Mouse (Mus musculus) heart, embryonic 14.5 days (tissue): ENCODE results near the gene C9. TPM values are rescaled to one million over a fixed set of nuclear protein-coding genes. Genes with fewer than 3 reads are reported as not detected.

ENCODE experiments used
- ATAC-seq: fragments of 200-750 bp; cut with Nextera tagmentation; 2 replicates; pipeline ENCODE4 v1.8.0; 2017; ENCODE audit warnings: low read depth, moderate TSS enrichment; ENCODE audit not compliant: insufficient number of reproducible peaks, insufficient read depth, low FRiP score
- H3K27ac ChIP-seq, 2 experiments: fragments of 200-500 bp in 1 of 2; fragments of 300-500 bp in 1 of 2; sonication (generic) in 1 of 2; replicated peaks in 1 of 2; 2 replicates each; pipeline ENCODE4 v1.5.1; 2012 to 2014; ENCODE audit warnings: low read depth in 2 of 2, low read length in 2 of 2, control low read depth in 1 of 2, mild to moderate bottlenecking in 1 of 2, mixed read lengths in 1 of 2; ENCODE audit not compliant: control insufficient read depth in 1 of 2, insufficient read depth in 1 of 2
- H3K27me3 ChIP-seq: fragments of 300-500 bp; sonication (generic); 2 replicates; pipeline ENCODE4 v1.6.1; 2014; ENCODE audit warnings: mild to moderate bottlenecking, low read length, control low read depth; ENCODE audit not compliant: control insufficient read depth, insufficient read depth
- H3K36me3 ChIP-seq: fragments of 300-500 bp; sonication (generic); 2 replicates; pipeline ENCODE4 v1.6.1; 2014; ENCODE audit warnings: mild to moderate bottlenecking, control low read depth, low read length, mixed read lengths; ENCODE audit not compliant: control insufficient read depth, insufficient read depth
- H3K4me1 ChIP-seq, 2 experiments: fragments of 200-500 bp in 1 of 2; fragments of 300-500 bp in 1 of 2; sonication (generic) in 1 of 2; 2 replicates each; pipeline ENCODE4 v1.6.1; 2012 to 2014; ENCODE audit warnings: low read length in 2 of 2, control low read depth in 1 of 2, mixed read lengths in 1 of 2; ENCODE audit not compliant: control insufficient read depth in 2 of 2, insufficient read depth in 2 of 2
- H3K4me2 ChIP-seq: fragments of 300-500 bp; sonication (generic); 2 replicates; pipeline ENCODE4 v1.6.1; 2014; ENCODE audit warnings: mild to moderate bottlenecking, low read length
- H3K4me3 ChIP-seq, 2 experiments: fragments of 200-500 bp in 1 of 2; fragments of 300-500 bp in 1 of 2; sonication (generic) in 1 of 2; 2 replicates each; pipeline ENCODE4 v1.5.1; 2012 to 2014; ENCODE audit warnings: low read length in 2 of 2, mild to moderate bottlenecking in 2 of 2, control low read depth in 1 of 2, low read depth in 1 of 2, moderate library complexity in 1 of 2; ENCODE audit not compliant: control insufficient read depth in 1 of 2, insufficient read depth in 1 of 2
- H3K9ac ChIP-seq: fragments of 300-500 bp; sonication (generic); 2 replicates; pipeline ENCODE4 v1.6.1; 2014; ENCODE audit warnings: mild to moderate bottlenecking, low read length
- H3K9me3 ChIP-seq: fragments of 300-500 bp; sonication (generic); 2 replicates; pipeline ENCODE4 v1.6.1; 2016; ENCODE audit warnings: low read length, control low read depth; ENCODE audit not compliant: control insufficient read depth
- WGBS: fragments of 180-500 bp; shearing (Covaris S2); extraction: QIAGEN DNeasy Blood & Tissue Kit; methylation state at CpG from one replicate; pipeline ENCODE4 v1.1.7; 2014; 5-methylcytosine and 5-hydroxymethylcytosine counted together
- polyA plus RNA-seq: library from polyadenylated mRNA; unstranded; fragments of >200 nt; fragmentation: Nextera tagmentation; extraction: Ambion mirVana; gene quantifications from 2 replicates; pipeline ENCODE4 v1.2.1, GENCODE M21; 2014

C9 gene
- polyA plus RNA-seq, 1 experiment from 2014 or later = not detected

DNA sequence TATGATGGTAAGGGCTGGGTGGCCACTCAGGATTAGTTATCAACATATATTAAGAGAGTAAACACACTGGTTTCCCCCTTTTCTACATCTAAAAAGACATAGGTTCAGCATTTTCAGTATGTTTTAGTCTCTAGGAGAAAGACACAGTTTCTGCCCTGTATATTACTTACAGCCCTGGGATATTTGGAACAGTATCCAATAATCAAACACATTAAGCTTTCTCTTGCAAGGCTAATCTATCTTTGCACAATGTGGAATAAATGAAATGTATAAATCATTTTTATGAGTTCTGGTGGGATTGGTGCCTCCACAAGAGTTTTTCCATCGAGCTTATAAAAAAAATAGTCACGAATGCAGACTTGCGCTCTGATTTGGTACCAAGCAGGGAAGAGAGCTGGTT is 24.3 kb downstream of the C9 start:
- no peak overlapping the region for H3K9ac ChIP-seq
- H3K4me2 ChIP-seq = no peak overlapping the region
- H3K9me3 ChIP-seq = no peaks in the 10 kb centered on the region
- no peaks in the 10 kb centered on the region for H3K36me3 ChIP-seq
- H3K27me3 ChIP-seq = no peaks in the 10 kb centered on the region
- no peak overlapping the region for H3K27ac ChIP-seq
- WGBS = 90% methylated on average over 3 of the region's 3 CpGs
- no peaks in the 10 kb centered on the region for H3K4me1 ChIP-seq
- ATAC-seq = no peak
- H3K4me3 ChIP-seq = no peak overlapping the region

DNA sequence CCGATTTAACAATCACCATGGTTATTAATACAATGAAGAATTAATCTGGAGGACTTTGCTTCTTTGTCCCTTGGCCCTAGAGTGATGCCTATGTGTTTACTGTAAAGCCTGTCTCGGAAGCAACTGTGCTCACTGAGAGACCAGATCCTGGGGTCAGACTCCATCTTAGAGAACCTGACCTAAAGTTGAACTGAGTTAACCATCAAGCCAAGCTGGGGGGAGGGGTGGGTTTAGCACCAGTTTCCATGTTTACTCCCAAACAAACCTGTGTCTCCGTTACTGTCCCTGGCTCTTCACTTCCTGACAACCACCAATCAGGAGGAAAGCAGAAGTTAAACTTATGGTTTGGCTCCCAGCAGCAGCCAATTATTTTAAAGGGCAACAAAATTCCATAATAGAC is 38.4 kb downstream of the C9 start:
- Histone ChIP-seq H3K27ac (no peak overlapping the region), H3K4me2 (no peak overlapping the region), H3K9ac (no peak overlapping the region), H3K36me3 (no peaks in the 10 kb centered on the region), H3K9me3 (no peaks in the 10 kb centered on the region), H3K4me3 (no peak overlapping the region), H3K27me3 (no peaks in the 10 kb centered on the region), H3K4me1 (no peaks in the 10 kb centered on the region)
- 62% methylated on average over 3 of the region's 3 CpGs for WGBS
- no peak for ATAC-seq

- 81% methylated on average over 2 of the region's 2 CpGs for WGBS
- H3K4me3 ChIP-seq = no peak overlapping the region
These were observed 47.3 kb downstream of the C9 start for GRCm38 (mm10) chr15:6492386-6492785.

GRCm38 (mm10) chr15:6498396-6499070 is 53.4 kb downstream of the C9 start:
- Histone ChIP-seq H3K4me2 (no peak overlapping the region), H3K4me1 (no peaks in the 10 kb centered on the region), H3K27ac (no peak overlapping the region), H3K27me3 (no peaks in the 10 kb centered on the region), H3K9ac (no peak overlapping the region), H3K36me3 (no peaks in the 10 kb centered on the region), H3K9me3 (no peaks in the 10 kb centered on the region), H3K4me3 (no peak overlapping the region)
- ATAC-seq = no peak
- 82% methylated on average over 10 of the region's 10 CpGs for WGBS

More at GRCm38 (mm10) chr15:6492386-6492785, 47.3 kb downstream of the C9 start:
- Histone ChIP-seq H3K9me3 (no peaks in the 10 kb centered on the region), H3K4me1 (no peaks in the 10 kb centered on the region), H3K9ac (no peak overlapping the region), H3K27ac (no peak overlapping the region), H3K4me2 (no peak overlapping the region), H3K27me3 (no peaks in the 10 kb centered on the region), H3K36me3 (no peaks in the 10 kb centered on the region)
- ATAC-seq = no peak

DNA sequence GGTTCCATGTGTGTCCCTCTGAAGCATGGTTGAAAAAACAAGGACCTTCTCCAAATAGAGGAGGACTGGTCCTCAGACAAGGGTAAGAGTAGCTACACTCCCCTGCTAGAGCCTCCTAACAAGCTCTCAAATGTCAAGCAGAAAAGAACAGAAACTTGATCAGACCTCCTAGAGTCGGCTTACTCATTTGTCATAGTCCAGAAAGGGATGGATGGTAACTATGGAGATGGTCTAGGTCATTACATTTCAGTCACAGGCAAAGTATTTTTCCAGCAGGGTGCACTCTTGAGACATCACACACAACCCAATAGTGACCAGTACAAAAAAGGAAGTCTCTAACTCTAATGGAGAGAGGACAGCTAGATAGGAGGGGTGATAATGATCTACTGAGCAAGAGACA is 55.7 kb downstream of the C9 start:
- no peak overlapping the region for H3K4me2 ChIP-seq
- H3K9ac ChIP-seq = no peak overlapping the region
- WGBS = 55% methylated on average over 1 of the region's 1 CpGs
- no peaks in the 10 kb centered on the region for H3K9me3 ChIP-seq
- H3K4me1 ChIP-seq = no peaks in the 10 kb centered on the region
- no peaks in the 10 kb centered on the region for H3K36me3 ChIP-seq
- no peaks in the 10 kb centered on the region for H3K27me3 ChIP-seq
- H3K4me3 ChIP-seq = no peak overlapping the region
- no peak overlapping the region for H3K27ac ChIP-seq
- ATAC-seq = no peak

GRCm38 (mm10) chr15:6517525-6517924 is 72.4 kb downstream of the C9 start:
- Histone ChIP-seq H3K4me3 (no peak overlapping the region), H3K4me1 (no peaks in the 10 kb centered on the region), H3K9ac (no peak overlapping the region), H3K4me2 (no peak overlapping the region), H3K27me3 (no peaks in the 10 kb centered on the region), H3K9me3 (no peaks in the 10 kb centered on the region), H3K27ac (no peak overlapping the region), H3K36me3 (no peaks in the 10 kb centered on the region)
- ATAC-seq = no peak
- 94% methylated on average over 1 of the region's 1 CpGs for WGBS

DNA sequence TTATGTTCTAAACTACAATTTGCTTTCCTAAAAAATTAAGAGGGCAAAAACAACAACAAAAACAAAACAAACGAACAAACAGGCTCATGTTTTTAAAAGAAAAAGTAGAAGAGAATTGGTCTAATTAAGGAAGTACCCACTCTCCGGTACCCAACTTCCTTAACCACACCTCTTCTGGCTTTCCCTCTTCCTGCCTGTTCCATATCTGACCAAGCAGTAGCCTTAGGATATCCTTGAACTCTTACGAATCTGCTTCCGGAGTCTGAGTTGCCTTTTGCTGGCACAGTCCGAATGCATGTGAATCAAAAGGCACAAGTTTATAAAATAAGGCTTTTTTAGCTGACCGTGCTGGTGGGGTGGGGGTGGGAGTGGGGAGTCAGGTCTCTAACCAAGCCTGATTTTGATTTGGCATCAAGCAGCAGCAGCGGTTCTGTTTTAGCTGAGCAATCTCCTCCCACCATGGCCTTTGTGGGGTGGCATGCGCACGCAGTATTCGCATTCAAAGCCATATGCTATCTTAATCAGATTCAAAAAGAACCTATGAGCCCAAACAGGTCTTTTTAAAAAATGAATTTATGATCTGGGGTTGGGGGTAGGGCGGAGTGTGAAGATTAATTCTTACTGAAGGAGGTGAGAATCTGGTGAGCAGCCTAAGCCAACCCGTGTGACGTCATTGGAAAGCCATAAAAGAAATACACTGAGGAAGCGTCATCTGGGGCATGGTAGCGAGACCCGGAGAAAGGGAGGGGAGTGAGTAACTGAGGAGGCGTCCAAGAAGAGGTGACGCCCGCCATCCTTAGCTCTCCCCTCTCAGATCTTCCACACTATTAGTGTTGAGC is 74.5 kb downstream of the C9 start:
- H3K4me1 ChIP-seq = no peaks in the 10 kb centered on the region
- no peaks in the 10 kb centered on the region for H3K36me3 ChIP-seq
- no peak overlapping the region for H3K9ac ChIP-seq
- no peak overlapping the region for H3K4me3 ChIP-seq
- H3K4me2 ChIP-seq = no peak overlapping the region
- no peak overlapping the region for H3K27ac ChIP-seq
- no peaks in the 10 kb centered on the region for H3K9me3 ChIP-seq
- no peaks in the 10 kb centered on the region for H3K27me3 ChIP-seq
- ATAC-seq = no peak
- WGBS = 81% methylated on average over 19 of the region's 19 CpGs
